Mouse (Mus musculus) thymus, postnatal 25 days (tissue): ENCODE measurements around the gene Nckap5.

Experiments
- DNase-seq: peaks from one replicate; pipeline ENCODE4 v3.0.0; 2022

Gene Nckap5

GRCm38 (mm10) chr1:126339250-126339649 lies 491.3 kb downstream of the Nckap5 start:
- no peak for DNase-seq

GRCm38 (mm10) chr1:126334202-126334601 lies 496.4 kb downstream of the Nckap5 start:
- no peak for DNase-seq

- no peak for DNase-seq
Observed at GRCm38 (mm10) chr1:126332026-126332425, 498.6 kb downstream of the Nckap5 start.

- no peak for DNase-seq
Observed at GRCm38 (mm10) chr1:126320696-126321095, 509.9 kb downstream of the Nckap5 start.

GRCm38 (mm10) chr1:126317874-126318607 lies 512.6 kb downstream of the Nckap5 start:
- DNase-seq: no peak

GRCm38 (mm10) chr1:126317345-126317744 lies 513.3 kb downstream of the Nckap5 start:
- DNase-seq: no peak

GRCm38 (mm10) chr1:126316866-126317265 lies 513.7 kb downstream of the Nckap5 start:
- DNase-seq: no peak

- no peak for DNase-seq
Observed at GRCm38 (mm10) chr1:126301129-126301528, 529.5 kb downstream of the Nckap5 start.

GRCm38 (mm10) chr1:126264931-126265330 lies 565.7 kb downstream of the Nckap5 start:
- DNase-seq: no peak

- DNase-seq: no peak
Observed at GRCm38 (mm10) chr1:126254364-126254763, 576.2 kb downstream of the Nckap5 start.

- no peak for DNase-seq
Observed at GRCm38 (mm10) chr1:126253934-126254333, 576.7 kb downstream of the Nckap5 start.

- no peak for DNase-seq
Observed at GRCm38 (mm10) chr1:126233196-126233595, 597.4 kb downstream of the Nckap5 start.

GRCm38 (mm10) chr1:126231199-126231598 lies 599.4 kb downstream of the Nckap5 start:
- no peak for DNase-seq

- no peak for DNase-seq
Observed at GRCm38 (mm10) chr1:126210212-126210611, 620.4 kb downstream of the Nckap5 start.

- no peak for DNase-seq
Observed at GRCm38 (mm10) chr1:126209743-126210142, 620.9 kb downstream of the Nckap5 start.

GRCm38 (mm10) chr1:126209131-126209530 lies 621.5 kb downstream of the Nckap5 start:
- no peak for DNase-seq

- no peak for DNase-seq
Observed at GRCm38 (mm10) chr1:126196937-126197336, 633.7 kb downstream of the Nckap5 start.

- DNase-seq: no peak
Observed at GRCm38 (mm10) chr1:126190353-126190752, 640.2 kb downstream of the Nckap5 start.

- no peak for DNase-seq
Observed at GRCm38 (mm10) chr1:126183751-126184150, 646.8 kb downstream of the Nckap5 start.

GRCm38 (mm10) chr1:126168579-126168978 lies 662.0 kb downstream of the Nckap5 start:
- no peak for DNase-seq

GRCm38 (mm10) chr1:126168131-126168530 lies 662.5 kb downstream of the Nckap5 start:
- DNase-seq: no peak

GRCm38 (mm10) chr1:126167546-126167945 lies 663.1 kb downstream of the Nckap5 start:
- DNase-seq: no peak

GRCm38 (mm10) chr1:126159287-126159686 lies 671.3 kb downstream of the Nckap5 start:
- no peak for DNase-seq

GRCm38 (mm10) chr1:126155816-126156215 lies 674.8 kb downstream of the Nckap5 start:
- DNase-seq: no peak
